Mouse (Mus musculus): ENCODE data around the gene Plekho2. TPM values are rescaled to one million over a fixed set of nuclear protein-coding genes. Genes with fewer than 3 reads are reported as not detected.

Plekho2 gene
- 10 to 100 TPM; 16.3 to 24.5 (median 18.9) TPM for total RNA-seq (2022)

GRCm38 (mm10) chr9:65579781-65580371 is at the start of gene Plekho2:
Gene Plekho2, minus strand, starts transcription at chr9:65580040.
- DNase-seq (ENCODE audit: low spot score in 2 of 2) = peak in 1 of 2 experiments; percentile 83

GRCm38 (mm10) chr9:65629025-65629766 is 49.4 kb upstream of the Plekho2 start, which contains the start of gene Rbpms2:
Gene Rbpms2, plus strand, starts transcription at chr9:65629648.
- DNase-seq (ENCODE audit: low spot score in 2 of 2) = no peak

GRCm38 (mm10) chr9:65624266-65624665 is 44.4 kb upstream of the Plekho2 start:
- DNase-seq (ENCODE audit: low spot score in 2 of 2) = no peak

DNA sequence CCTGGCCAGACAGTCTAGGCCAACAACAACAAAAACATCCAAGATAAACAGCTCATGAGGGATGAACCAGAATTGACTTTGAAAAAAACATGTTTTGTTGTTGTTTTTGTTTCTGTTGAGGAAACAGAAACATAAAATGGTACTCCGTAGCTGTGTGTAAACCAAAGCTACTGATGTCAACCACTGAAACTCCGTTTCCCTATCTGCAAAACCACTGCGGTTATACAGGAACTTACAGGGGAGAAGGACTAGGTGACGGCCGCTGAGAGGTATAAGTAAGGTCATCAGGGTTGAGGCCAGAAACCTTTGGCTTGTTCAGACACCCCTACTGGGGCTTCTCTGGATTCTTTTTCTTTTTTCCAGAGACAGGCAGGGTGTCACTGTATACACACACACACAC is 43.0 kb upstream of the Plekho2 start:
- no peak for DNase-seq (ENCODE audit: low spot score in 2 of 2)

DNA sequence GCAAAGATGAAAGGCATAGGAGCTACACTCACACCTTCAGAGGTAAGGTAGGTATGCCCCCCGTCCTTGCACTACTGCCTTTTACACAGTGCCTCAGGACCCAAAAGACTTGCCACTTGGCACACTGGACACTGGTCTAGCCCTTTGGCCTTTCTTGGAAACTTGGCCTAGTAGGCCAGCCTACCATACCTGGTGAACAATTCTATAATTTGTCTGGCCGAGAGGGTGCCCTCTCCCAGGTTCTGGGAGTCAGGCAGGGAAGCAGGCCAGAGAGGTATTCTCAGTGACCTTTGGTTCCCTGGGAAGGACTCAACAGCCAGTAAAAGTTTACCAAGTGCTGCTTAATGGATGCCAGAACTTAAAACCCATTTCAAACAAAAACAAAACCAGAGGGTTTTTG is 41.8 kb upstream of the Plekho2 start:
- no peak for DNase-seq (ENCODE audit: low spot score in 2 of 2)

GRCm38 (mm10) chr9:65621196-65621595 is 41.4 kb upstream of the Plekho2 start:
- DNase-seq (ENCODE audit: low spot score in 2 of 2) = no peak

- no peak for DNase-seq (ENCODE audit: low spot score in 2 of 2)
Observed at GRCm38 (mm10) chr9:65619311-65619710, 39.5 kb upstream of the Plekho2 start.

DNA sequence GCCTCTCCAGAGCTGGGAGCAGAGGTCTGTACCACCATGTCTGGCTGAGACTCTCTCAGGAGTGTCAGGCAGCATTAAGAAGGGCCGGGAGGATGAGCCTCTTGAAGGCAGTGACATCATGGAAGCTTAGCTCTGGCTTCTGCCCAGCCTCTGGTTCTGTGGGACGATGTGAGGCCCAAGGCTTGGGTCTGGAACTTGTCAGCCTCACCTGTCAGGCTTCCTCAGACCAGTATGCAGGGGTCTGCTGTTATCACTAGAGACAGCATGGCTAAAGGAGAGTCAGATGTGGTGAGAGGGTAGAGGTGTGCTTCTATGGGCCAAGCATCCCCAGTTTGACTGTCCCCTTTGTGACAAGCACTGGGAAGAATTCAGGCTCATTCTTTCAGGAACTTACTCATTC is 33.3 kb upstream of the Plekho2 start:
- no peak for DNase-seq (ENCODE audit: low spot score in 2 of 2)

DNA sequence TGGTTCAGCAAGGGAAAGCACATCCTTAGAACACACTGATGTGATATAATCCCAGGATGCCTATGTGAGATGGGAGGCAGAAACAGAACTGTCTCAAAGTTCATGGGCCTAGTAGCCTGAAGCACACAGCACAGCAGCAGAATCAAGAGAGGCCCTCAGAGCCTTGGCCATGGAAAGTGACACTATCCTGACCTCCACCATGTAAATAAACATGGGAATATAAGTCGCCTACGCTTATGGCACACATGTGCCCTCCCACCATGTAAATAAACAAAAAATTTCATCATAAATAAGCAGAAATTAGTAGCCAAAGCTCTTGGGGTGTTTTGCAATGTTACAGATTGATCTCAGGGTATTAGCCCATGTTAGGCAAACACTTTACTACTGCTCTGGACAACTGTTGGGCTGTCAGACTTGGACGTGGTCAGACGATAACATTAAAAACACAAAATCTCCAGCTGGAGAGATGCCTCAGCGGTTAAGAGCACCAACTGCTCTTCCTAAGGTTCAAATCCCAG is 32.2 kb upstream of the Plekho2 start:
- DNase-seq (ENCODE audit: low spot score in 2 of 2) = no peak

GRCm38 (mm10) chr9:65607120-65607519 is 27.3 kb upstream of the Plekho2 start:
- no peak for DNase-seq (ENCODE audit: low spot score in 2 of 2)

DNA sequence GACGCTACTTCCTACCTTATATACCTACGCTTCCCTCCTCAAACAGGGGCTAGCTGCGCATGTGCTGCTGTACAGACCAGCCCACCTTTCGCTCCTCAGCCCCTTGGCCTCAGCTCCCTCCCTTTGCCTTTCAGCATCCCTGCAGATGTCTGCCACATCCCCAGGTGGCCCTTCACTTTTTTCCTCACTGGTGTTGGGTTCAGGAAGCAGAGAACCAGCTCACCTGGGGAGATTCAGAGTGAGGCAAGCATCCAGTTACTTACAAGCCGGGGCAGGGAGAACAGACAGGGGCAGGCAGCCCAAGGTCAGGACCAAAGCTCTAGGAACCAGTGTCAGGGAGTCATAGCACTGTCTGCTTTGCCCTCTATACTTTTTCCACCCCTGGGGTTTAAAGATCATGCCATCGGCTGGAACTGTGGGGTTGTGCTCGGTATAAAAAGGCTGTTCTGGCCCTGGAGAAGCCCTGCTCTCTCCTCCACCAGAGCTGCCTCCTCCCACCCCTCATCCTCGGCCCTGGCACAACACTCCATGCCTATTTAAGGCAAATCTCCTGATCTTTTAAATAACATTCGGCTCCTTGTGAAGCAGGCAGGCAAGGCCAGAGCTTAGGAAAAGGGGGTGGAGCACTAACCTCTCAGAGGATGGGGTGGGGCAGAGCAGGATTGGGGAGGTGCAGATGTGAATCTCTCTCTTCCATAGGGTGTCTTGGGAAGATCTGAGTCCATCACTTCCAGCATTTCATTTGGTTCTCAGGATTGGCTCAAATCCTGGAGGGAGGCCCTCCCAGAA is 26.7 kb upstream of the Plekho2 start:
- DNase-seq (ENCODE audit: low spot score in 2 of 2) = no peak

DNA sequence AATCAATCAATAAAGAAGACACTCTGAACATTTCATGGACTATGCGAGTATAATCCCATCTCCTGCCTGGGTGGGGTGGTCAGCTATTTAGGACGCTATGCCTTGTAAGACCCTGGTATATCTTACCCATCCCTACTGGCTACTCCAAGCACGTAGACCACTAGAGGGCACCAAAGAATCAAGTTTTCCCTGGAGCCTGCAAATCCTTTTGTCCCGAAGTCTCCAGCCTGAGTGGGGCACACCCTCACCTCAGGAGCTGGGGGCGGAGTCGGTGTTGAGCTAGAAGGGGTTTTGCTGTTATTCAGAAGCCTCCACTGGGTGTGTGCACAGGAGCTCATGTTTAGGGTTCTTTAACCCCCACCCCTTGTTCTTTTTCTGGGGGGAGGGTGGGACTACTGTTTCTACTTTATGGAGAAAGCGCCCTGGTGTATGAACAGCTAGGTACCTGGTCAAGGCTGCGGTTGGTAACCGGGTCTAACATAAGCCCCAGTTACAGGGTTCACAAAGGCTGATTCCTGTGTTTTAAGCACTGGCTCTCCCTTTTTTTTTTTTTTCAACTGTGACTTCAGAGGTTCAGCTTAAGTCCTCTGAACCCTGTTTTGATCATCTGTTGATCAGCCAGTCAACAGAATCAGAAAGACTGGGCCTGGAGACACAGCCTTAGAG is 25.8 kb upstream of the Plekho2 start:
- peak in 1 of 2 experiments; percentile 23 for DNase-seq (ENCODE audit: low spot score in 2 of 2)

DNA sequence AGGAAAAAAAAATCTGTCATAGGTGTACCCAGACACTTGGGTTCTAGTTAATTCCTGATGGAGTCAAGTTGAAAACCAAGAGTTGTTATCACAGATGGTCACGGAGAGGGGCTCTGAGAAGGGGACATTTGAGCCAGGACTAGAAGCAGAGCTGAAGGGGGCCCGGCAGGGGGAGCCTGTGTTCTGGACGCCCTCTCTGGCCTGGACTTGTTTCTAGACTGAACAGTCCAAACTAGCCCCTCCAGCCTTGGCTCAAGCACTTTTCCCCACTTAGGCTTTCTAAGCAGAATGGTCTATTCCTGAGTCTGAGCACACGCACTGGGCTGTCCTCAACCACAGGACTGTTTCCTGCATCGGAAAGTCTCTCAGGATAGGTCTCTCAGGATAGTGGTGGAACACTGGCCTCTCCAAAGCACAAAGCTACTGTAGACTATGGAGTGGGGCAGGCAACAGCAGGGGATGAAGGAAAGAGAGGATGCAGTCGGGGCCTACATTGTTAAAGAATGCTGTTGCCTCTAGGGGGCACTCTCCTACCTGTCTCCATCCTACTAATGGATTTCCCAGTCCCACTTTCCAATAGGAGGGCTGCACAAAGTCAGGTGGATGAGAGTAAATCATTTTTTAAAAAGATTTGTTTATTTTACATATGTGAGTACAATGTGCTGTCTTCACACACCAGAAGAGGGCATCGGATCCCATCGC is 23.7 kb upstream of the Plekho2 start:
- no peak for DNase-seq (ENCODE audit: low spot score in 2 of 2)

DNA sequence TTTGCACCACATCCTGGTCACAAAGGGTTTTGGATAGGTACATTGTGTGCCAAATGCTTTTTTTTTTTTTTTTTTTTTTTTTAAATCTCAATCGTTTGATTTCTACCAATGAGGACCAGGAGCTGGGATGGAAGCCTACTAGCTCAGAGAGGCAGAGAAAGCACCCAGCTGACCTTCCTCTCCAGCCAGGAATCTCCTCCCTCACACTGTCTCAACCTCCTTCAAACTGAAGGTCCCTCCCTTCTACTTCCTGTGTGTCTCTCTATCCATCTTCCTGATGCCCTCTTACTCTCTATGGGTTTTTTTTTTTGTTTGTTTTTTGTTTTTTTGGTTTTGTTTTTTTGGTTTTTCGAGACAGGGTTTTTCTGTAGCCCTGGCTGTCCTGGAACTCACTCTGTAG is 21.1 kb upstream of the Plekho2 start:
- DNase-seq (ENCODE audit: low spot score in 2 of 2) = no peak

DNA sequence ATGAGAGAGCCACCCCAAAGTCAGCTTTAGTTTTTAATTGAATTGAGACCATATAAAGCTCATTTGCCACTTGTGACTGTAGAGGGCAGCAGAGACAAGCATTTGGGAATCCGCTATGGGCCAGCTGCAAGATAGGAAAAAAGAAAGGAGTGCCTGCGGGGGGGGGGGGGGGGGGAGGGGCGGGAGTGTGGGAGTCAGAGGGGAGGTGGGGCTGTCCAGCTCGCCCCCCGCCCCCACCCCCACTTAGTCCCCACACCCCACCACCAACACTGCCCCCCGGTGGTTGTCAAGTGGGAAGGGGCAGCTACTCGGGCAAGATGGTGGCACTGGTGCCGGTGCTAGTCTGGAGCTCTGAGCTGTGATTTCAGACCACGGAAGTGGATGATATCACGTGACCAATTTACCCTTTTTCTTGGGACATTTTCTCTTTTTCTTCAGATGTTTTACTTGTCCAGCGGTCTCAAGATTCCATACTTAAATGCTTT is 19.0 kb upstream of the Plekho2 start:
- no peak for DNase-seq (ENCODE audit: low spot score in 2 of 2)

DNA sequence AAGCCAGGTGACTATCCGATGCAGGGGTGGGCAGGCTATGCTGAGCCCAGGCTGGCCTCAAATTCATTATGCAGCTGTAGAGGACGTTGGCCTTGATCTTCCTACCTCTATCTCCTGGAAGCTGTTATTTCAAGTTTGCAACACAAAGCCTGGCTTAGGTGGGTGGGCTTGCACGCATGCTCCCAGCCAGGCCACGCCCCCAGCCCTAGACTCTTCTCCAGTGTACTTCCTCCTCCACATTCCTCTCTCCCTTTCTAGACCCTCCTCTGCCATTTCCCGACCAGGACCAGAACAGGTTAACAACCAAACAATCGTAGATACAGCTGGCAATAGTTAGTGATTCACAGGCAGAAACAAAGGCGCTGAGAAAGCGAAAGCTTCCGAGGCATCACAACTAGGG is 13.8 kb upstream of the Plekho2 start:
- DNase-seq (ENCODE audit: low spot score in 2 of 2) = no peak

DNA sequence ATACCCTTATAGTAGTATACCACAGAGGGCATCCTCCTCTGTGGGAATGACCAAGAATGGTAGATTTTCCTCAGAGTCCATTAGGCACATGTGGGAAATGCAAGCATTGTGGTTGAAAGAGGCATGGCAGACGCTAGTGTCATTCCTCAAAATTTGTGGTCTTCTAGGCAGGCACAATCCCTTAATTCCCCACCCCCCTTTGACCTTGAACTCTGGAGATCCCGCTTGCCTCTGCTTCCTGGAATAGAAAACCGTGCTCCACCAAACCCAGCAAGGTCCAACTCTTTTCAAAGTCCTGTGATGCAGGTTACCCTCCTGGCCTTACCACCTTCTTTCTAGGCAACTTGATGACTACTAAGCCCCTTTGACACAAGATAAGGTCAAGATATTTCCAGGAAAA is 12.9 kb upstream of the Plekho2 start:
- DNase-seq (ENCODE audit: low spot score in 2 of 2) = no peak

- DNase-seq (ENCODE audit: low spot score in 2 of 2) = no peak
Observed at GRCm38 (mm10) chr9:65589091-65589490, 9.3 kb upstream of the Plekho2 start.

GRCm38 (mm10) chr9:65587573-65588358 is 7.9 kb upstream of the Plekho2 start:
- DNase-seq (ENCODE audit: low spot score in 2 of 2) = no peak

DNA sequence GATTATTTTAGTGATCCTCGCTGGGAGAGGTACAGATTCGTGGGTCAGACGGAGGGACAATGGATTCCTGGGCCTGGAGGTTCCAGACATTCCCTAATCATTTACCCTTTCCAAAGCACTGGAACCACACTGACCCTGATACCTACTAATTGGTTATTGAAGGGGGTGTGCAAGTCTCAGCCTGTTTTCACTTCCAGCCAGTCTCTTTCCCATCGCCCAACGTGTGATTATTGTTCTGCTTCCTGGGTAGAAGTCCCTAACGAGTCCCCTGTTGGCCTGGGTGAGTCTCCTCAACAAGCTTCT is 7.4 kb upstream of the Plekho2 start:
- no peak for DNase-seq (ENCODE audit: low spot score in 2 of 2)

All from left cerebral cortex, adult 8-10 months (tissue).